Mouse (Mus musculus) ES-E14 (cell line): ENCODE results near the gene Gm15557.

Experiments
- CHD2 ChIP-seq: IDR thresholded peaks from 2 replicates; pipeline ENCODE4 v1.6.1; 2014; ENCODE audit warnings: mild to moderate bottlenecking, low read depth, low read length, inconsistent platforms
- HCFC1 ChIP-seq: IDR thresholded peaks from 2 replicates; pipeline ENCODE4 v1.6.1; 2012; ENCODE audit warnings: low read length, inconsistent platforms, borderline replicate concordance; ENCODE audit not compliant: insufficient read depth
- MAFK ChIP-seq: IDR thresholded peaks from 2 replicates; pipeline ENCODE4 v1.6.1; 2014; ENCODE audit warnings: mild to moderate bottlenecking, low read depth, low read length, inconsistent platforms; ENCODE audit not compliant: insufficient read depth
- ZC3H11A ChIP-seq: IDR thresholded peaks from 2 replicates; pipeline ENCODE4 v1.6.1; 2012; ENCODE audit warnings: low read depth, mild to moderate bottlenecking, inconsistent platforms, low read length, borderline replicate concordance
- ZNF384 ChIP-seq: IDR thresholded peaks from 2 replicates; pipeline ENCODE4 v1.6.1; 2012; ENCODE audit warnings: low read depth, low read length, inconsistent platforms

DNA sequence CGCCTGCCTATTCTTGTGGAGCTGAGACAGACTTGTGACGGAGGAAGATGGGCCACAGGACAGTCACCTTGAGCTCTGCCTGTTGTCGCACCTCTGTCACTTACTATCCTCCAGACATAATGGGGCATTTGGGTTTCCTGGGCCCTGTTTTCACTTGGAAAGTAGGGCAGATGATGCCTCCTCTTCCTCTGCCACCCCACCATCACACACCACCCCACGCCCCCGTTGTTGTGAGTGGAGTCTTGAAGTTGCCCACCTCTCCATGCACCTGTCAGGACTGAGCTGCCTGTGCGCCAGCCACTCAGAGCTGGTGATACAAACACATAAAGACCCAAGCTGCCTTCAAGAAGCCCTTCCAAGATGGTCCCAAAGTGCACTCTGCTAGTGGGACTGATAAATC is 46.6 kb downstream of the Gm15557 start:
- TF ChIP-seq MAFK (no peak), CHD2 (no peak), ZC3H11A (no peak), HCFC1 (no peak), ZNF384 (no peak)
